Mouse (Mus musculus) forebrain, embryonic 14.5 days (tissue): ENCODE data around the gene Eif2a. TPM values are rescaled to one million over a fixed set of nuclear protein-coding genes. Genes with fewer than 3 reads are reported as not detected.

ENCODE experiments used
- ATAC-seq: fragments of 200-750 bp; cut with Nextera tagmentation; 2 replicates; pipeline ENCODE4 v1.8.0; 2017; ENCODE audit warnings: mild to moderate bottlenecking, moderate library complexity
- DNase-seq: peaks from one replicate; pipeline ENCODE4 v3.0.0-alpha.2; 2015; ENCODE audit warnings: low spot score
- H3K27ac ChIP-seq: fragments of 300-500 bp; sonication (generic); 2 replicates; pipeline ENCODE4 v1.5.1; 2014; ENCODE audit warnings: low read depth, mild to moderate bottlenecking, control low read depth, low read length, moderate library complexity
- H3K27me3 ChIP-seq: fragments of 300-500 bp; sonication (generic); replicated peaks from 2 replicates; pipeline ENCODE4 v1.6.1; 2014; ENCODE audit warnings: low read length, control low read depth, mixed read lengths; ENCODE audit not compliant: control insufficient read depth, insufficient read depth
- H3K36me3 ChIP-seq: fragments of 300-500 bp; sonication (generic); 2 replicates; pipeline ENCODE4 v1.6.1; 2014; ENCODE audit warnings: low read length, control low read depth; ENCODE audit not compliant: control insufficient read depth, insufficient read depth
- H3K4me1 ChIP-seq: fragments of 300-500 bp; sonication (generic); 2 replicates; pipeline ENCODE4 v1.6.1; 2014; ENCODE audit warnings: antibody characterized with exemption, low read length, control low read depth; ENCODE audit not compliant: control insufficient read depth, insufficient read depth
- H3K4me2 ChIP-seq: fragments of 300-500 bp; sonication (generic); 2 replicates; pipeline ENCODE4 v1.6.1; 2014; ENCODE audit warnings: mild to moderate bottlenecking, control low read depth, low read length
- H3K4me3 ChIP-seq: fragments of 300-500 bp; sonication (generic); 2 replicates; pipeline ENCODE4 v1.5.1; 2014; ENCODE audit warnings: low read depth, low read length, control low read depth
- H3K9ac ChIP-seq: fragments of 300-500 bp; sonication (generic); 2 replicates; pipeline ENCODE4 v1.6.1; 2014; ENCODE audit warnings: mild to moderate bottlenecking, low read length, control low read depth, moderate library complexity
- H3K9me3 ChIP-seq: fragments of 300-500 bp; sonication (generic); replicated peaks from 2 replicates; pipeline ENCODE4 v1.6.1; 2016; ENCODE audit warnings: low read length, control low read depth, mixed read lengths; ENCODE audit not compliant: control insufficient read depth
- WGBS: fragments of 180-500 bp; shearing (Covaris S2); extraction: QIAGEN DNeasy Blood & Tissue Kit; methylation state at CpG from one replicate; pipeline ENCODE4 v1.1.7; 2014; 5-methylcytosine and 5-hydroxymethylcytosine counted together
- polyA plus RNA-seq: library from polyadenylated mRNA; unstranded; fragments of >200 nt; fragmentation: Nextera tagmentation; extraction: Ambion mirVana; gene quantifications from 2 replicates; pipeline ENCODE4 v1.2.1, GENCODE M21; 2014

Eif2a gene
- polyA plus RNA-seq, 1 experiment from 2014 or later: 56.0 TPM

GRCm38 (mm10) chr3:58503720-58504333, 21.8 kb upstream of the Eif2a start:
- Histone ChIP-seq H3K4me2 (no peak overlapping the region), H3K27me3 (no peaks in the 10 kb centered on the region), H3K4me3 (no peak overlapping the region), H3K9ac (no peak overlapping the region), H3K36me3 (no peaks in the 10 kb centered on the region), H3K9me3 (no peaks in the 10 kb centered on the region), H3K4me1 (no peaks in the 10 kb centered on the region), H3K27ac (no peak overlapping the region)
- ATAC-seq (no peak), DNase-seq (no peak)
- WGBS: 51% methylated on average over 3 of the region's 3 CpGs

GRCm38 (mm10) chr3:58504676-58505075, 20.9 kb upstream of the Eif2a start:
- H3K27me3 ChIP-seq: no peaks in the 10 kb centered on the region
- no peak overlapping the region for H3K9ac ChIP-seq
- H3K4me1 ChIP-seq: no peaks in the 10 kb centered on the region
- no peak overlapping the region for H3K27ac ChIP-seq
- H3K36me3 ChIP-seq: no peaks in the 10 kb centered on the region
- ATAC-seq (no peak), DNase-seq (no peak)
- H3K9me3 ChIP-seq: no peaks in the 10 kb centered on the region
- no peak overlapping the region for H3K4me3 ChIP-seq
- no peak overlapping the region for H3K4me2 ChIP-seq

GRCm38 (mm10) chr3:58508020-58508750, 17.4 kb upstream of the Eif2a start:
- no peaks in the 10 kb centered on the region for H3K9me3 ChIP-seq
- H3K27me3 ChIP-seq: no peaks in the 10 kb centered on the region
- no peaks in the 10 kb centered on the region for H3K4me1 ChIP-seq
- no peak overlapping the region for H3K4me3 ChIP-seq
- no peak overlapping the region for H3K4me2 ChIP-seq
- ATAC-seq: no peak
- H3K36me3 ChIP-seq: no peaks in the 10 kb centered on the region
- WGBS: 89% methylated on average over 7 of the region's 7 CpGs
- no peak overlapping the region for H3K27ac ChIP-seq
- H3K9ac ChIP-seq: no peak overlapping the region
- no peak for DNase-seq

- H3K27ac ChIP-seq: no peak overlapping the region
- no peak overlapping the region for H3K4me2 ChIP-seq
- no peaks in the 10 kb centered on the region for H3K36me3 ChIP-seq
- no peaks in the 10 kb centered on the region for H3K27me3 ChIP-seq
- no peaks in the 10 kb centered on the region for H3K9me3 ChIP-seq
- no peak for ATAC-seq
- no peak overlapping the region for H3K4me3 ChIP-seq
- no peak for DNase-seq
- no peak overlapping the region for H3K9ac ChIP-seq
- no peaks in the 10 kb centered on the region for H3K4me1 ChIP-seq
Measured at GRCm38 (mm10) chr3:58511581-58511980, 14.0 kb upstream of the Eif2a start.

GRCm38 (mm10) chr3:58512740-58513139, 12.9 kb upstream of the Eif2a start:
- H3K4me3 ChIP-seq: no peak overlapping the region
- no peak overlapping the region for H3K9ac ChIP-seq
- H3K27ac ChIP-seq: no peak overlapping the region
- no peaks in the 10 kb centered on the region for H3K36me3 ChIP-seq
- WGBS: 84% methylated on average over 3 of the region's 3 CpGs
- ATAC-seq: no peak
- no peak for DNase-seq
- no peaks in the 10 kb centered on the region for H3K27me3 ChIP-seq
- no peaks in the 10 kb centered on the region for H3K9me3 ChIP-seq
- H3K4me2 ChIP-seq: no peak overlapping the region
- no peaks in the 10 kb centered on the region for H3K4me1 ChIP-seq

GRCm38 (mm10) chr3:58513483-58513882, 12.1 kb upstream of the Eif2a start:
- WGBS: 81% methylated on average over 4 of the region's 4 CpGs
- no peak overlapping the region for H3K9ac ChIP-seq
- no peaks in the 10 kb centered on the region for H3K9me3 ChIP-seq
- H3K27me3 ChIP-seq: no peaks in the 10 kb centered on the region
- H3K36me3 ChIP-seq: no peaks in the 10 kb centered on the region
- no peak overlapping the region for H3K27ac ChIP-seq
- no peaks in the 10 kb centered on the region for H3K4me1 ChIP-seq
- no peak for ATAC-seq
- DNase-seq: no peak
- H3K4me3 ChIP-seq: no peak overlapping the region
- no peak overlapping the region for H3K4me2 ChIP-seq

- Histone ChIP-seq H3K27me3 (no peaks in the 10 kb centered on the region), H3K4me3 (no peak overlapping the region), H3K4me2 (no peak overlapping the region), H3K27ac (no peak overlapping the region), H3K4me1 (no peaks in the 10 kb centered on the region), H3K9me3 (no peaks in the 10 kb centered on the region), H3K36me3 (peaks cover 7% of the 10 kb centered on the region), H3K9ac (no peak overlapping the region)
- WGBS: 87% methylated on average over 1 of the region's 1 CpGs
- ATAC-seq: no peak
- DNase-seq: no peak
Measured at GRCm38 (mm10) chr3:58515947-58516601, 9.5 kb upstream of the Eif2a start.

- Histone ChIP-seq H3K27ac (no peak overlapping the region), H3K4me3 (no peak overlapping the region), H3K4me1 (no peaks in the 10 kb centered on the region), H3K9me3 (no peaks in the 10 kb centered on the region), H3K4me2 (no peak overlapping the region), H3K9ac (no peak overlapping the region), H3K36me3 (peaks cover 12% of the 10 kb centered on the region), H3K27me3 (no peaks in the 10 kb centered on the region)
- 84% methylated on average over 7 of the region's 7 CpGs for WGBS
- DNase-seq (no peak), ATAC-seq (no peak)
Measured at GRCm38 (mm10) chr3:58516602-58516976, 9.0 kb upstream of the Eif2a start.

GRCm38 (mm10) chr3:58517258-58517657, 8.4 kb upstream of the Eif2a start:
- WGBS: 90% methylated on average over 5 of the region's 5 CpGs
- no peak for ATAC-seq

More at GRCm38 (mm10) chr3:58517258-58517657, 8.4 kb upstream of the Eif2a start:
- Histone ChIP-seq H3K4me3 (no peak overlapping the region), H3K4me2 (no peak overlapping the region), H3K27me3 (no peaks in the 10 kb centered on the region), H3K9me3 (no peaks in the 10 kb centered on the region), H3K9ac (no peak overlapping the region), H3K27ac (no peak overlapping the region), H3K4me1 (no peaks in the 10 kb centered on the region), H3K36me3 (peaks cover 14% of the 10 kb centered on the region)
- DNase-seq: no peak
